Mouse (Mus musculus) C2C12 (cell line): ENCODE data around the gene Plekha5. TPM values are rescaled to one million over a fixed set of nuclear protein-coding genes. Genes with fewer than 3 reads are reported as not detected.
"Not testable (repeated sequence)": the region's sequence is repeated elsewhere in the genome, so short reads cannot be mapped to it uniquely, and the experiment has no call there.

Source experiments
- H3K27me3 ChIP-seq: one replicate; pipeline ENCODE4 v1.6.1; 2011; ENCODE audit not compliant: control insufficient read depth, insufficient read depth, insufficient read length
- H3K36me3 ChIP-seq: one replicate; pipeline ENCODE4 v1.6.1; 2011; ENCODE audit not compliant: control insufficient read depth, insufficient read depth
- H3K4me3 ChIP-seq: one replicate; pipeline ENCODE4 v1.5.1; 2011; ENCODE audit warnings: mild to moderate bottlenecking, control low read depth; ENCODE audit not compliant: poor library complexity, insufficient read depth, severe bottlenecking
- H3K79me2 ChIP-seq: one replicate; pipeline ENCODE4 v1.6.1; 2011; ENCODE audit not compliant: control insufficient read depth, insufficient read depth
- H3K79me3 ChIP-seq: one replicate; pipeline ENCODE4 v1.6.1; 2011; ENCODE audit warnings: low read depth, control low read depth
- H3ac ChIP-seq: one replicate; pipeline ENCODE3; 2011; ENCODE audit warnings: low read depth; ENCODE audit not compliant: control insufficient read depth, insufficient read length
- CEBPB ChIP-seq: IDR thresholded peaks from one replicate; pipeline ENCODE4 v1.6.1; 2011; ENCODE audit warnings: low read depth, mild to moderate bottlenecking, control low read depth, moderate library complexity
- CTCF ChIP-seq: IDR thresholded peaks from one replicate; pipeline ENCODE4 v1.5.1; 2011; ENCODE audit not compliant: control insufficient read depth, insufficient read depth, insufficient read length
- FOSL1 ChIP-seq: IDR thresholded peaks from one replicate; pipeline ENCODE4 v1.8.0; 2011; ENCODE audit warnings: mild to moderate bottlenecking, low read length; ENCODE audit not compliant: poor library complexity, insufficient read depth, severe bottlenecking
- MAX ChIP-seq: IDR thresholded peaks from one replicate; pipeline ENCODE4 v1.6.1; 2011; ENCODE audit warnings: mild to moderate bottlenecking, control low read depth
- MYOD1 ChIP-seq: IDR thresholded peaks from one replicate; pipeline ENCODE4 v1.6.1; 2011; ENCODE audit warnings: low read depth; ENCODE audit not compliant: control insufficient read depth, insufficient read length
- MYOG ChIP-seq: IDR thresholded peaks from one replicate; pipeline ENCODE4 v1.6.1; 2011; ENCODE audit not compliant: control insufficient read depth, insufficient read length; ENCODE audit errors: extremely low read depth
- USF1 ChIP-seq: IDR thresholded peaks from one replicate; pipeline ENCODE4 v1.6.1; 2011; ENCODE audit warnings: low read depth, mild to moderate bottlenecking, control low read depth, moderate library complexity
- polyA plus RNA-seq: library from polyadenylated mRNA; unstranded; fragments of >200 nt; fragmentation: generic; extraction: Trizol; gene quantifications from one replicate; pipeline ENCODE4 v1.2.1, GENCODE M21; 2012; ENCODE audit warnings: missing spikeins

Gene Plekha5
- polyA plus RNA-seq, 1 experiment: 13.1 TPM

GRCm38 (mm10) chr6:140567897-140568296, 144.0 kb downstream of the Plekha5 start:
- TF ChIP-seq MAX: no peak
- TF ChIP-seq USF1: no peak
- TF ChIP-seq MYOD1: no peak
- no peak for TF ChIP-seq MYOG
- no peak for TF ChIP-seq CTCF
- TF ChIP-seq FOSL1: no peak
- H3K4me3 ChIP-seq: no peak overlapping the region
- no peaks in the 10 kb centered on the region for H3K79me3 ChIP-seq
- no peak overlapping the region for H3ac ChIP-seq
- no peaks in the 10 kb centered on the region for H3K27me3 ChIP-seq
- H3K79me2 ChIP-seq: no peaks in the 10 kb centered on the region
- H3K36me3 ChIP-seq: peaks cover 13% of the 10 kb centered on the region

DNA sequence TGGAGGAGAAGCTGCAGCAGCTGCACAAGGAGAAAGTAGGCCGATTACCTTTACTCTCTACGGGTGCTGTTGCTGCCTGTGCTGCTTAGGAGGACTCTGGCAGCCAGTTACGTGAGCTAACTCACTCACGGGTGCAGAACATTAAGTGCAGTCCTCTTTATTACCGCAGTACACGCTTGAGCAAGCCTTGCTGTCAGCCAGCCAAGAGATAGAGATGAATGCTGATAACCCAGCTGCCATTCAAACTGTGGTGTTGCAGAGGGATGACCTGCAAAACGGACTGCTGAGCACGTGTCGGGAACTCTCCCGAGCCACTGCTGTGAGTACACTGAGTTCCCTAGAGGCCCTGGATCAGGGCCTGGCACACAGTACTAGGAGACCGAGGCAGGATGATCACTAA, 146.3 kb downstream of the Plekha5 start:
- Histone ChIP-seq H3ac (no peak overlapping the region), H3K36me3 (peaks cover 23% of the 10 kb centered on the region), H3K79me2 (no peaks in the 10 kb centered on the region), H3K79me3 (no peaks in the 10 kb centered on the region), H3K27me3 (no peaks in the 10 kb centered on the region), H3K4me3 (no peak overlapping the region)
- TF ChIP-seq USF1 (no peak), MYOG (no peak), MAX (no peak), CTCF (no peak), FOSL1 (no peak), MYOD1 (no peak), CEBPB (no peak)

GRCm38 (mm10) chr6:140574943-140575342, 151.1 kb downstream of the Plekha5 start:
- Histone ChIP-seq H3K36me3 (peaks cover 26% of the 10 kb centered on the region), H3K79me3 (no peaks in the 10 kb centered on the region), H3K4me3 (no peak overlapping the region), H3K79me2 (no peaks in the 10 kb centered on the region), H3ac (no peak overlapping the region), H3K27me3 (no peaks in the 10 kb centered on the region)
- TF ChIP-seq MAX (no peak), MYOD1 (no peak), USF1 (no peak), CEBPB (no peak), CTCF (no peak), MYOG (no peak), FOSL1 (no peak)

GRCm38 (mm10) chr6:140576133-140576532, 152.3 kb downstream of the Plekha5 start:
- Histone ChIP-seq H3K27me3 (no peaks in the 10 kb centered on the region), H3K36me3 (peaks cover 16% of the 10 kb centered on the region), H3ac (no peak overlapping the region), H3K4me3 (no peak overlapping the region), H3K79me2 (no peaks in the 10 kb centered on the region), H3K79me3 (no peaks in the 10 kb centered on the region)
- TF ChIP-seq CEBPB (no peak), FOSL1 (no peak), MAX (no peak), USF1 (no peak), CTCF (no peak), MYOG (no peak), MYOD1 (no peak)

DNA sequence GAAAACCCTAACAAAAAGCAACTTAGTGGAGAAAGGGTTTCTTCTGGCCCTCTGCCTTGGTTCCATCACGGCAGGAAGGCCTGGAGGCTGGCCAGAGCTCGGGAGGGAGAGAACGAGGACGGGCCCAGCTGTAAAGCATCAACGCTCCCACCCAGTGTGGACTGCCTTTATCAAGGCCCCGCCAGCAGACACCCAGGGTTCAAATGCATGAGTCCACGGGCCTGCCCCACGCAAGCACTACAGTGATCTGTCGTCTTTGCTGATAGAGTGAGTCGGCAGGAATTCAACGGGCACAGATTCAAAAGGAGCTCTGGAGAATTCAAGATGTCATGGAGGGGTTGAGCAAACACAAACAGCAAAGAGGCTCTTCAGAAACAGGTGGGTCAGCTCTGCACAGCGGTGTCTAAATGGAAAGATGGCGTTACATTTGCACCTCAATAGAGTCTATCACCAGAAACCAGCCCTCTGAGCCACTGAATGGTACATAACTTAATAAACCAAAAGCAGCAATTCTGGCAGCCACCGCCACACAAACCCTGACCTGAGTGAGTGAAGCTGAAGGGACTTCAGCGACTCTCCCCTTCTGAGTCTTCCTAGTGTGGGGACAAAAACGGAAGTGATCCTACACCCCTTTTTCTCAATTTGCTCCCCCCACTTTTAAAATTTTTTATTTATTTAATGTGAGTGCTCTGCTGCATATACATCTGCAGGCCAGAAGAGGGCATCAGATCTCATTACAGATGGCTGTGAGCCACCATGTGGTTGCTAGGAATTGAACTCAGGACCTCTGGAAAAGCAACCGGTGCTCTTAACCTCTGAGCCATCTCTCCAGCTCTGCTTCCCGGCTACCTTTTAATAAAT, 153.3 kb downstream of the Plekha5 start:
- Histone ChIP-seq H3K36me3 (peaks cover 19% of the 10 kb centered on the region), H3K27me3 (no peaks in the 10 kb centered on the region), H3K79me3 (no peaks in the 10 kb centered on the region), H3ac (no peak overlapping the region), H3K79me2 (no peaks in the 10 kb centered on the region), H3K4me3 (no peak overlapping the region)
- no peak for TF ChIP-seq MYOG

DNA sequence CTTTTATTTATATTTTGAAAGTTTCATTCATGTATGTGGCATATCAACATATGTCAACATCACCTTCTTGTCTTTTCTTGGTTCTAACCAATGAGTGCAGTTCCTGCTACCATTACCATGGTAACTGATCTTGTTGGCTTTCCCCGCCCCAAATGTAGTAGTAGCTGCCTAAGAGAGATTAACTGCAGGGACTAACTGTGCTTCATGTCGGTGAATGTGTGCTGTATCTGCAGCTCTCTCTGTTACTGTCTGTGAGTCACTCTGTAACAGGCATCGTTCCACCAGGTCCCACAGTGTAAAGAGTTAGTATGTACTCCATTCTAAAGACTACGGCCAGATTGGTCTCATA, 153.9 kb downstream of the Plekha5 start:
- TF ChIP-seq CTCF: no peak
- no peak for TF ChIP-seq FOSL1
- no peak for TF ChIP-seq USF1
- TF ChIP-seq MYOG: no peak
- no peak for TF ChIP-seq CEBPB
- no peak for TF ChIP-seq MYOD1

GRCm38 (mm10) chr6:140578985-140579384, 155.1 kb downstream of the Plekha5 start:
- H3K4me3 ChIP-seq, H3ac ChIP-seq, H3K36me3 ChIP-seq, H3K27me3 ChIP-seq, H3K79me3 ChIP-seq, H3K79me2 ChIP-seq: not testable (repeated sequence)

More for the DNA sequence above, 153.9 kb downstream of the Plekha5 start:
- H3K79me3 ChIP-seq: no peaks in the 10 kb centered on the region
- H3ac ChIP-seq: no peak overlapping the region
- peaks cover 16% of the 10 kb centered on the region for H3K36me3 ChIP-seq
- no peaks in the 10 kb centered on the region for H3K27me3 ChIP-seq
- no peaks in the 10 kb centered on the region for H3K79me2 ChIP-seq
- H3K4me3 ChIP-seq: no peak overlapping the region
